Mouse (Mus musculus): ENCODE measurements at regions not wholly inside any gene's neighbourhood (a gene's known extent, or its start where the extent isn't known, plus 50 kb on each side); places are given as distances from the start of the nearest gene placed in this dataset.

DNA sequence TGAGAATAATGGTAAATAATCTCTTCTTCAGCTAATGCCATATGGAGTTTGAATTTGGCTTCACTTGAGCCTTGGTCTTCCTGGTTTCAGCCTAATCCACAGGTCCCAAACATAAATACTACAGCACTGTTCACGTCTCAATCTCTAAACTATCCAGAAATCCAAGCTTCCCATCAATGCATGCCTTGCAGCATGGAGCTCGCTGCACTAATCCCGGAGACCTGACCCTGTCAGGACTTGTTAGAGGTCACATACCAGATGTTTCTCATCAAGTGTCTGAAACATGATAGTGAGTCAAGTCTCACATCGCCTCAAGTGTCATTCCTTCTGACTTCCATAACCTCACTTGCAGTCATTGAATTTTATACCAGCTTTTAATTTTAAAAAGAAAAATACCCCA, 1082.9 kb upstream of the Cited2 start:
- ATAC-seq (no peak), DNase-seq (no peak)
- TF ChIP-seq CTCF (IDR thresholded peaks at IDR 0.05; ENCODE audit: low read depth), result no peak
- no peaks in the 10 kb centered on the region for H3K9me3 ChIP-seq (ENCODE audit: low read length)
- no peaks in the 10 kb centered on the region for H3K27me3 ChIP-seq (ENCODE audit: insufficient read depth, low read length)
- H3K4me3 ChIP-seq (ENCODE audit: low read depth, low read length), result no peak overlapping the region
- no peak overlapping the region for H3K9ac ChIP-seq
- no peak overlapping the region for H3K27ac ChIP-seq (ENCODE audit: low read depth, low read length)
- H3K4me2 ChIP-seq (ENCODE audit: low read depth), result no peak overlapping the region
- WGBS, result 80% methylated on average over 4 of the region's 4 CpGs
- H3K36me3 ChIP-seq (ENCODE audit: insufficient read depth), result no peaks in the 10 kb centered on the region
- no peaks in the 10 kb centered on the region for H3K4me1 ChIP-seq (ENCODE audit: insufficient read depth)

DNA sequence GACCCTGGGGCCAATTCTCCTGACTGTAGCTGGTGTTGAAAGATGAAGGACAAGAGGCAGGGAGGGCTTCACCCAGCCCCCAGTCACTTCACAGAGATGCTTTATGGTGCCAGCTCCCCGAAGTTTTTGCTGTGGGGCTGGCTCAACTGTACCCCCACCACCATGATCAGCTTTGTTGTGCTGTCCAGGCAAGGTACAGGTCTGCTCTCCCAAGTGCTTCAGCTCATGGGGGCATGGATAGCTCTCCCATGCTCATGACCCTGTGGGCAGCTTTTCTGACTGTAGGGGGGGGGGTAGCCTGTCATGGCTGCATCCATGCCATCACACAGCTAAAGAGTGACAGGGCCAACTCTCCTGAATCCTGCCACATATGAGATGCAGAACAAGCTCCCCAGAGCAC, 1072.9 kb upstream of the Cited2 start:
- 77% methylated on average over 1 of the region's 1 CpGs for WGBS
- Histone ChIP-seq H3K27ac (ENCODE audit: low read depth, low read length) (no peak overlapping the region), H3K4me3 (ENCODE audit: low read depth, low read length) (no peak overlapping the region), H3K27me3 (ENCODE audit: insufficient read depth, low read length) (no peaks in the 10 kb centered on the region), H3K4me1 (ENCODE audit: insufficient read depth) (no peaks in the 10 kb centered on the region), H3K9ac (no peak overlapping the region), H3K9me3 (ENCODE audit: low read length) (no peaks in the 10 kb centered on the region), H3K4me2 (ENCODE audit: low read depth) (no peak overlapping the region), H3K36me3 (ENCODE audit: insufficient read depth) (no peaks in the 10 kb centered on the region)
- ATAC-seq (no peak), DNase-seq (no peak)
- TF ChIP-seq CTCF (IDR thresholded peaks at IDR 0.05; ENCODE audit: low read depth), result no peak

GRCm38 (mm10) chr10:16652450-16652849, 1070.6 kb upstream of the Cited2 start:
- Histone ChIP-seq H3K4me1 (ENCODE audit: insufficient read depth) (no peaks in the 10 kb centered on the region), H3K27me3 (ENCODE audit: insufficient read depth, low read length) (no peaks in the 10 kb centered on the region), H3K9me3 (ENCODE audit: low read length) (no peaks in the 10 kb centered on the region), H3K27ac (ENCODE audit: low read depth, low read length) (no peak overlapping the region), H3K9ac (no peak overlapping the region), H3K36me3 (ENCODE audit: insufficient read depth) (no peaks in the 10 kb centered on the region), H3K4me2 (ENCODE audit: low read depth) (no peak overlapping the region), H3K4me3 (ENCODE audit: low read depth, low read length) (no peak overlapping the region)
- no peak for TF ChIP-seq CTCF (IDR thresholded peaks at IDR 0.05; ENCODE audit: low read depth)
- WGBS, result 92% methylated on average over 4 of the region's 4 CpGs
- ATAC-seq, result no peak
- no peak for DNase-seq

GRCm38 (mm10) chr10:16664483-16664882, 1058.5 kb upstream of the Cited2 start:
- no peaks in the 10 kb centered on the region for H3K36me3 ChIP-seq (ENCODE audit: insufficient read depth)
- WGBS, result 17% methylated on average over 1 of the region's 1 CpGs
- no peak for TF ChIP-seq CTCF (IDR thresholded peaks at IDR 0.05; ENCODE audit: low read depth)
- no peaks in the 10 kb centered on the region for H3K27me3 ChIP-seq (ENCODE audit: insufficient read depth, low read length)
- H3K9me3 ChIP-seq (ENCODE audit: low read length), result no peaks in the 10 kb centered on the region
- H3K9ac ChIP-seq, result no peak overlapping the region
- H3K4me2 ChIP-seq (ENCODE audit: low read depth), result no peak overlapping the region
- DNase-seq, result peak; percentile 3
- H3K27ac ChIP-seq (ENCODE audit: low read depth, low read length), result no peak overlapping the region
- H3K4me1 ChIP-seq (ENCODE audit: insufficient read depth), result no peaks in the 10 kb centered on the region
- no peak for ATAC-seq
- H3K4me3 ChIP-seq (ENCODE audit: low read depth, low read length), result no peak overlapping the region

GRCm38 (mm10) chr10:16670286-16670685, 1052.7 kb upstream of the Cited2 start:
- no peak for TF ChIP-seq CTCF (IDR thresholded peaks at IDR 0.05; ENCODE audit: low read depth)
- no peaks in the 10 kb centered on the region for H3K36me3 ChIP-seq (ENCODE audit: insufficient read depth)
- no peak overlapping the region for H3K4me3 ChIP-seq (ENCODE audit: low read depth, low read length)
- H3K9me3 ChIP-seq (ENCODE audit: low read length), result no peaks in the 10 kb centered on the region
- ATAC-seq, result no peak
- WGBS, result 57% methylated on average over 2 of the region's 2 CpGs
- H3K27ac ChIP-seq (ENCODE audit: low read depth, low read length), result no peak overlapping the region
- DNase-seq, result no peak
- no peaks in the 10 kb centered on the region for H3K27me3 ChIP-seq (ENCODE audit: insufficient read depth, low read length)
- no peaks in the 10 kb centered on the region for H3K4me1 ChIP-seq (ENCODE audit: insufficient read depth)
- no peak overlapping the region for H3K9ac ChIP-seq
- H3K4me2 ChIP-seq (ENCODE audit: low read depth), result no peak overlapping the region

DNA sequence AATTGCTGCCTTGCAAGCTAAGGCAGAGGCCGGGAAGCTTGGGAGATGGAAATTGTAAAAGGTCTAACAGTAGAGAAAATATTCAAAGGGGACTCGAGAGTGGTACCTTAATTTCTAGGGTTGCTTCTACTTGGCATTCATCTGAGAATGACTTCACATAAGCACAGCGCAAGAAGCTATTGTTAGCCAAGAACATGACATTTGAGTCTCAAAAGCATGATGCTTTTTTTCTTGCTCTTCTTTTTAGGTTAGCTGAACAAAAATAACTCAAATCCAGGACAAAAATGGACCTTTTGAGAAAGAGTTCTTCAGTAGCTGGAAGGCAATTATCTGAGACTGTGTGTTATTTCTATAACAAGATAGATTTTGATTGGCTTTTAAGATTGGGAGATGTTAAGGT, 1042.0 kb upstream of the Cited2 start:
- no peak for TF ChIP-seq CTCF (IDR thresholded peaks at IDR 0.05; ENCODE audit: low read depth)
- Histone ChIP-seq H3K27ac (ENCODE audit: low read depth, low read length) (no peak overlapping the region), H3K4me2 (ENCODE audit: low read depth) (no peak overlapping the region), H3K4me1 (ENCODE audit: insufficient read depth) (no peaks in the 10 kb centered on the region), H3K36me3 (ENCODE audit: insufficient read depth) (no peaks in the 10 kb centered on the region), H3K4me3 (ENCODE audit: low read depth, low read length) (no peak overlapping the region), H3K9ac (no peak overlapping the region), H3K9me3 (ENCODE audit: low read length) (no peaks in the 10 kb centered on the region), H3K27me3 (ENCODE audit: insufficient read depth, low read length) (no peaks in the 10 kb centered on the region)
- 84% methylated on average over 3 of the region's 3 CpGs for WGBS
- no peak for ATAC-seq
- DNase-seq, result no peak

- H3K4me2 ChIP-seq (ENCODE audit: low read depth), result no peak overlapping the region
- WGBS, result 98% methylated on average over 1 of the region's 1 CpGs
- TF ChIP-seq CTCF (IDR thresholded peaks at IDR 0.05; ENCODE audit: low read depth), result no peak
- ATAC-seq, result no peak
- H3K4me3 ChIP-seq (ENCODE audit: low read depth, low read length), result no peak overlapping the region
- no peak overlapping the region for H3K9ac ChIP-seq
- no peaks in the 10 kb centered on the region for H3K27me3 ChIP-seq (ENCODE audit: insufficient read depth, low read length)
- no peak for DNase-seq
- no peaks in the 10 kb centered on the region for H3K4me1 ChIP-seq (ENCODE audit: insufficient read depth)
- H3K9me3 ChIP-seq (ENCODE audit: low read length), result no peaks in the 10 kb centered on the region
- no peaks in the 10 kb centered on the region for H3K36me3 ChIP-seq (ENCODE audit: insufficient read depth)
- H3K27ac ChIP-seq (ENCODE audit: low read depth, low read length), result no peak overlapping the region
Measured at GRCm38 (mm10) chr10:16685352-16685751, 1037.7 kb upstream of the Cited2 start.

- Histone ChIP-seq H3K27me3 (ENCODE audit: insufficient read depth, low read length) (no peaks in the 10 kb centered on the region), H3K4me2 (ENCODE audit: low read depth) (no peak overlapping the region), H3K4me1 (ENCODE audit: insufficient read depth) (no peaks in the 10 kb centered on the region), H3K9me3 (ENCODE audit: low read length) (no peaks in the 10 kb centered on the region), H3K4me3 (ENCODE audit: low read depth, low read length) (no peak overlapping the region), H3K27ac (ENCODE audit: low read depth, low read length) (no peak overlapping the region), H3K9ac (no peak overlapping the region), H3K36me3 (ENCODE audit: insufficient read depth) (no peaks in the 10 kb centered on the region)
- WGBS, result 80% methylated on average over 2 of the region's 2 CpGs
- DNase-seq, result no peak
- TF ChIP-seq CTCF (IDR thresholded peaks at IDR 0.05; ENCODE audit: low read depth), result no peak
- no peak for ATAC-seq
Measured at GRCm38 (mm10) chr10:16706976-16707375, 1016.0 kb upstream of the Cited2 start.

Data from forebrain, postnatal 0 days (tissue).